Mouse (Mus musculus): ENCODE data around the gene Pnliprp2. TPM values are rescaled to one million over a fixed set of nuclear protein-coding genes. Genes with fewer than 3 reads are reported as not detected.

Gene Pnliprp2
- polyA plus RNA-seq, 2 experiments: 0.04 TPM; not detected in 1

DNA sequence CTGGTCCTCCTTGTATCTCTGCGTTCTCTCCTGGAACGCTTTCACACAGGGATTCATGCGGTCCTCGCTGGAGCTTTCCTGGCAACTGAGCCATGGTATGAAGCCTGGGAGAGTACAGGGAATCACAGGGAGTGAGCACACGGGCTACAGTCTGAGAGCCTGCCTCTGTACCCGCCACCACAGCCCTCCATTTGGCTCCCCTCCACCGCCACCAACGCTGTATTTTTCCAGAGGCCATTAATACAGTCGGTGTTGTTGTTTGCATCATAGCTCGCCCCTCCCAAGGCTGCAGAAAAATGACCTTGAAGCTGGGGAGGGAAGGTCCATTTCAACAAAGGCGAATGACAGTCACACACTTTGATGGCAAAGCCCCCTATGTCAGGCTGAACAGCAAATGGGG is 29.7 kb downstream of the Pnliprp2 start:
- DNase-seq (ENCODE audit: low spot score): no peak
- no peak overlapping the region for H3K4me2 ChIP-seq (replicated peaks; ENCODE audit: low read depth, low read length, severe bottlenecking)
- no peak overlapping the region for H3K9ac ChIP-seq (ENCODE audit: low read depth, low read length, severe bottlenecking)
- H3K4me1 ChIP-seq (ENCODE audit: control insufficient read depth, insufficient read depth, low read length): no peaks in the 10 kb centered on the region
- H3K27me3 ChIP-seq (ENCODE audit: control insufficient read depth, insufficient read depth, low read length): no peaks in the 10 kb centered on the region
- no peak for TF ChIP-seq POLR2A (IDR thresholded peaks at IDR 0.05; ENCODE audit: borderline replicate concordance, extremely low read depth, insufficient read depth, insufficient read length)
- no peak overlapping the region for H3K4me3 ChIP-seq (replicated peaks; ENCODE audit: low read length)
- no peaks in the 10 kb centered on the region for H3K36me3 ChIP-seq (ENCODE audit: control insufficient read depth, insufficient read depth, low read length)
- no peak for ATAC-seq (ENCODE audit: low FRiP score, low read depth)
- H3K9me3 ChIP-seq (ENCODE audit: control insufficient read depth, low read length): no peaks in the 10 kb centered on the region
- WGBS: 76% methylated on average over 11 of the region's 11 CpGs
- no peak overlapping the region for H3K27ac ChIP-seq (replicated peaks; ENCODE audit: low read depth, low read length)

DNA sequence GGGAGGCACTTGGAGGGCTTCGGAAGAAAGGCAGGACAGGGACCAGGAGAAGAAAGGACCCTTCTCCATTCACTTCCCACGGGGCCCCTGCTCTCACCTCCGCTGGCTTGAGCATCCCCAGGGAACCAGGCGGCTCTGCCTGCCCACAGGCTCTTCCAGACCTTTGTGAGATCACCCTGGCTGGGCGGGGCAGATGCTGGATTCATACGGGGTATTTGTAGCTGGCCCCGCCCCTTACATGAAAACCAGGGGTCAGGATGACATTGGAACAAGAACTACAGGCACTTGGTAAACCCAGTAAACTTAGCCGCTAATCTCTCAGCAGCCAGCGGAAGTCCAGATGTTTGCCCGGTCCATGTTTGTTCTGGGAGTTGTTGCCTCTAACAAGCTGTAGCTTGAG is 34.8 kb downstream of the Pnliprp2 start, which contains the start of gene 1700019N19Rik:
Gene 1700019N19Rik (minus strand): TSS at position 178 of the 400 bp plus-strand sequence.
- H3K4me1 ChIP-seq (ENCODE audit: control insufficient read depth, insufficient read depth, low read length): no peaks in the 10 kb centered on the region
- H3K27ac ChIP-seq (replicated peaks; ENCODE audit: low read depth, low read length): no peak within 1 kb of the TSS
- H3K9ac ChIP-seq (ENCODE audit: low read depth, low read length, severe bottlenecking): no peak within 1 kb of the TSS
- ATAC-seq (ENCODE audit: low FRiP score, low read depth) (no peak), DNase-seq (ENCODE audit: low spot score) (no peak)
- H3K9me3 ChIP-seq (ENCODE audit: control insufficient read depth, low read length): no peaks in the 10 kb centered on the region
- 42% methylated on average over 10 of the region's 10 CpGs for whole genome bisulfite sequencing
- no peak for TF ChIP-seq POLR2A (IDR thresholded peaks at IDR 0.05; ENCODE audit: borderline replicate concordance, extremely low read depth, insufficient read depth, insufficient read length)
- H3K36me3 ChIP-seq (ENCODE audit: control insufficient read depth, insufficient read depth, low read length): no peaks in the 10 kb centered on the region
- no peak within 1 kb of the TSS for H3K4me3 ChIP-seq (replicated peaks; ENCODE audit: low read length)
- no peak within 1 kb of the TSS for H3K4me2 ChIP-seq (replicated peaks; ENCODE audit: low read depth, low read length, severe bottlenecking)
- H3K27me3 ChIP-seq (ENCODE audit: control insufficient read depth, insufficient read depth, low read length): no peaks in the 10 kb centered on the region

- WGBS: 58% methylated on average over 12 of the region's 12 CpGs
- Histone ChIP-seq H3K27ac (replicated peaks; ENCODE audit: low read depth, low read length) (no peak overlapping the region), H3K27me3 (ENCODE audit: control insufficient read depth, insufficient read depth, low read length) (no peaks in the 10 kb centered on the region), H3K4me1 (ENCODE audit: control insufficient read depth, insufficient read depth, low read length) (no peaks in the 10 kb centered on the region), H3K9ac (ENCODE audit: low read depth, low read length, severe bottlenecking) (no peak overlapping the region), H3K4me3 (replicated peaks; ENCODE audit: low read length) (no peak overlapping the region), H3K36me3 (ENCODE audit: control insufficient read depth, insufficient read depth, low read length) (peaks cover 3% of the 10 kb centered on the region; the same call in 1 of the 2 replicates), H3K9me3 (ENCODE audit: control insufficient read depth, low read length) (no peaks in the 10 kb centered on the region), H3K4me2 (replicated peaks; ENCODE audit: low read depth, low read length, severe bottlenecking) (no peak overlapping the region)
- TF ChIP-seq POLR2A (IDR thresholded peaks at IDR 0.05; ENCODE audit: borderline replicate concordance, extremely low read depth, insufficient read depth, insufficient read length): no peak
- DNase-seq (ENCODE audit: low spot score): no peak
- no peak for ATAC-seq (ENCODE audit: low FRiP score, low read depth)
These were observed 35.7 kb downstream of the Pnliprp2 start for GRCm38 (mm10) chr19:58795114-58795669.

GRCm38 (mm10) chr19:58805191-58805779 is 45.8 kb downstream of the Pnliprp2 start:
- no peak overlapping the region for H3K4me3 ChIP-seq (replicated peaks; ENCODE audit: low read length)
- H3K4me1 ChIP-seq (ENCODE audit: control insufficient read depth, insufficient read depth, low read length): no peaks in the 10 kb centered on the region
- no peaks in the 10 kb centered on the region for H3K36me3 ChIP-seq (ENCODE audit: control insufficient read depth, insufficient read depth, low read length)
- no peak for TF ChIP-seq POLR2A (IDR thresholded peaks at IDR 0.05; ENCODE audit: borderline replicate concordance, extremely low read depth, insufficient read depth, insufficient read length)
- no peak for ATAC-seq (ENCODE audit: low FRiP score, low read depth)
- no peaks in the 10 kb centered on the region for H3K27me3 ChIP-seq (ENCODE audit: control insufficient read depth, insufficient read depth, low read length)
- H3K4me2 ChIP-seq (replicated peaks; ENCODE audit: low read depth, low read length, severe bottlenecking): no peak overlapping the region
- no peak for DNase-seq (ENCODE audit: low spot score)
- no peak overlapping the region for H3K27ac ChIP-seq (replicated peaks; ENCODE audit: low read depth, low read length)
- 89% methylated on average over 9 of the region's 9 CpGs for WGBS
- no peaks in the 10 kb centered on the region for H3K9me3 ChIP-seq (ENCODE audit: control insufficient read depth, low read length)
- no peak overlapping the region for H3K9ac ChIP-seq (ENCODE audit: low read depth, low read length, severe bottlenecking)

GRCm38 (mm10) chr19:58806364-58806763 is 46.8 kb downstream of the Pnliprp2 start:
- no peaks in the 10 kb centered on the region for H3K4me1 ChIP-seq (ENCODE audit: control insufficient read depth, insufficient read depth, low read length)
- H3K27me3 ChIP-seq (ENCODE audit: control insufficient read depth, insufficient read depth, low read length): no peaks in the 10 kb centered on the region
- TF ChIP-seq POLR2A (IDR thresholded peaks at IDR 0.05; ENCODE audit: borderline replicate concordance, extremely low read depth, insufficient read depth, insufficient read length): no peak
- H3K9ac ChIP-seq (ENCODE audit: low read depth, low read length, severe bottlenecking): no peak overlapping the region
- H3K9me3 ChIP-seq (ENCODE audit: control insufficient read depth, low read length): no peaks in the 10 kb centered on the region
- H3K27ac ChIP-seq (replicated peaks; ENCODE audit: low read depth, low read length): no peak overlapping the region
- H3K36me3 ChIP-seq (ENCODE audit: control insufficient read depth, insufficient read depth, low read length): no peaks in the 10 kb centered on the region
- no peak overlapping the region for H3K4me3 ChIP-seq (replicated peaks; ENCODE audit: low read length)
- no peak overlapping the region for H3K4me2 ChIP-seq (replicated peaks; ENCODE audit: low read depth, low read length, severe bottlenecking)
- ATAC-seq (ENCODE audit: low FRiP score, low read depth) (no peak), DNase-seq (ENCODE audit: low spot score) (peak; percentile 63)
- 0% methylated on average over 3 of the region's 3 CpGs for WGBS

All from limb, embryonic 14.5 days (tissue).